Mouse (Mus musculus) G1E (cell line): ENCODE results near the gene Desi1. TPM values are rescaled to one million over a fixed set of nuclear protein-coding genes. Genes with fewer than 3 reads are reported as not detected.

Experiments used
- ATAC-seq: 2 replicates; pipeline ENCODE4 v1.8.0; 2016; ENCODE audit warnings: mild to moderate bottlenecking; ENCODE audit not compliant: insufficient number of reproducible peaks, poor library complexity, low FRiP score, severe bottlenecking; ENCODE audit errors: extremely low read depth
- DNase-seq: peaks from one replicate; pipeline ENCODE4 v3.0.0; 2012; ENCODE audit warnings: low spot score
- H3K27me3 ChIP-seq: 2 replicates; pipeline ENCODE4 v1.6.1; 2012; ENCODE audit warnings: mild to moderate bottlenecking, low read length, inconsistent platforms; ENCODE audit not compliant: insufficient read depth
- H3K36me3 ChIP-seq: replicated peaks from 2 replicates; pipeline ENCODE3; 2012; ENCODE audit warnings: mild to moderate bottlenecking, inconsistent platforms
- H3K4me1 ChIP-seq: 2 replicates; pipeline ENCODE4 v1.6.1; 2012; ENCODE audit warnings: low read depth, low read length, inconsistent platforms, mixed read lengths; ENCODE audit not compliant: insufficient read depth
- H3K4me3 ChIP-seq: 2 replicates; pipeline ENCODE4 v1.5.1; 2012; ENCODE audit warnings: low read depth, mild to moderate bottlenecking, inconsistent platforms, low read length, moderate library complexity, mixed read lengths
- H3K9me3 ChIP-seq: replicated peaks from 2 replicates; pipeline ENCODE4 v1.6.1; 2012; ENCODE audit warnings: inconsistent platforms
- CTCF ChIP-seq: IDR thresholded peaks from 2 replicates; pipeline ENCODE4 v1.5.1; 2012; ENCODE audit warnings: low read depth, low read length, inconsistent platforms, mixed read lengths
- GATA1 ChIP-seq: IDR thresholded peaks from 2 replicates; pipeline ENCODE4 v1.6.1; 2012; ENCODE audit warnings: borderline replicate concordance, low read length, inconsistent platforms, mixed read lengths
- GATA2 ChIP-seq: IDR thresholded peaks from 2 replicates; pipeline ENCODE4 v1.6.1; 2012; ENCODE audit warnings: low read depth, low read length, inconsistent platforms, borderline replicate concordance
- POLR2AphosphoS5 ChIP-seq: IDR thresholded peaks from 2 replicates; pipeline ENCODE4 v1.6.1; 2012; ENCODE audit warnings: low read depth, low read length, inconsistent platforms; ENCODE audit not compliant: insufficient replicate concordance
- TAL1 ChIP-seq: conservative IDR thresholded peaks from 2 replicates; pipeline ENCODE4 v1.6.1; 2012; ENCODE audit warnings: low read depth, low read length, inconsistent platforms, mixed read lengths
- polyA plus RNA-seq: library from polyadenylated mRNA; stranded (reverse); fragments of >175 nt; gene quantifications from 2 replicates; pipeline ENCODE4 v1.2.3, GENCODE M21; 2012
- total RNA-seq, 2 experiments: library from RNA; stranded (forward) in 1 of 2; stranded (reverse) in 1 of 2; fragments of 200-1000 nt in 1 of 2; fragments of >200 nt in 1 of 2; fragmentation: Nextera tagmentation in 1 of 2; gene quantifications; 2 replicates each; pipeline ENCODE4 v1.2.3; 2014 to 2017

Gene Desi1
- total RNA-seq (2014; fragmentation: Nextera tagmentation) (38.2 and 57.9 TPM in 2 replicates), total RNA-seq (2017) (5.4 and 6.1 TPM in 2 replicates), polyA plus RNA-seq (45.4 and 60.0 TPM in 2 replicates)

- no peaks in the 10 kb centered on the region for H3K9me3 ChIP-seq
- peaks cover 24% of the 10 kb centered on the region; the same call in 1 of the 2 replicates for H3K4me1 ChIP-seq
- peaks cover 93% of the 10 kb centered on the region for H3K36me3 ChIP-seq
- no peak for TF ChIP-seq TAL1
- TF ChIP-seq CTCF = no peak
- no peak for TF ChIP-seq GATA1
- no peak for TF ChIP-seq GATA2
- no peak for TF ChIP-seq POLR2AphosphoS5
- no peak within 1 kb of the TSS for H3K4me3 ChIP-seq
- DNase-seq (no peak), ATAC-seq (no peak)
- no peaks in the 10 kb centered on the region for H3K27me3 ChIP-seq
Measured at GRCm38 (mm10) chr15:82033762-82034161, at the start of gene Desi1. Gene Desi1 (minus strand): TSS chr15:82033862.

DNA sequence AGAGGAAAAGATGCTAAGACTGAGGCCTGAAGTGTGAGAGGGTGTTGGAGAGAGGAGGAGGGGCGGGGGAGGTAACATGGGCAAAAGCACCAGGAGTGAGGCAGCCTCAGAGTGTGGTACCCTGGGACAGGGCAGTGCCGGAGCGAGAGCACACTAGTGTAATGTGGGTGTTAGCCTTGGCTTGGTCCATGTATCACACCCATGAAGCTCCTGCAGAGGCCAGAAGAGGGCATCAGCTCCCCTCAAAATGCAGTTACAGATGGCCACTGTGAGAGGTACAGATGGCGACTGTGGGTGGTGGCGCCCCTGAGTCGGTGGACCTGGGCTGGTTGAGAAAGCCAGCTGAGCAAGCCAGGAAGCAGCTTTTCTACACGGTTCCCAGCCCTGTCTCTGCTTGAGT, 47.5 kb upstream of the Desi1 start:
- Histone ChIP-seq H3K27me3 (peaks cover 31% of the 10 kb centered on the region), H3K36me3 (no peaks in the 10 kb centered on the region), H3K9me3 (no peaks in the 10 kb centered on the region), H3K4me1 (peaks cover 3% of the 10 kb centered on the region; the same call in 1 of the 2 replicates), H3K4me3 (no peak overlapping the region)
- ATAC-seq (no peak), DNase-seq (no peak)
- TF ChIP-seq GATA2 (no peak), POLR2AphosphoS5 (no peak), GATA1 (no peak), TAL1 (no peak), CTCF (no peak)

DNA sequence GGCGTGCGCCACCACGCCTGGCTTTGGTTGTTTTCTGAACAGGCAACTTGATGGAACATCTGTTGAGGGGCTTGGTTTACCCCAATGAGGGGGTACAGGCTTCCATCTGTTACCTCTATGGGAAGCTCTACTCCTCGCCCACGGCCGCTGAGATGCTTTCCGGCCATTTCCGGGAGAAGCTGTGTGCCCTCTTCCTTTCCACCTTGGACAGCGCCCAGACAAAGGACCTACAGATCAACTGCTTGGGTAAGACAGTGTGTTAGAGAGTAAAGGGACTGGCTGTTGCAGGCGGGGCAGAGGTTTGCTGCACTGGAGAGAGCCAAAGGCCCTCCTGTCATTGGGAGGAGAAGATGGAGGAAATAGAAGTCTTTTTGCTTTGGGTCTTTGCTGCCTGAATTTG, 46.2 kb upstream of the Desi1 start:
- Histone ChIP-seq H3K27me3 (peaks cover 29% of the 10 kb centered on the region), H3K9me3 (no peaks in the 10 kb centered on the region), H3K4me3 (no peak overlapping the region), H3K36me3 (no peaks in the 10 kb centered on the region), H3K4me1 (peaks cover 3% of the 10 kb centered on the region; the same call in 1 of the 2 replicates)
- DNase-seq = no peak
- no peak for ATAC-seq
- TF ChIP-seq TAL1 = no peak
- no peak for TF ChIP-seq GATA2
- no peak for TF ChIP-seq POLR2AphosphoS5
- no peak for TF ChIP-seq GATA1
- TF ChIP-seq CTCF = no peak

DNA sequence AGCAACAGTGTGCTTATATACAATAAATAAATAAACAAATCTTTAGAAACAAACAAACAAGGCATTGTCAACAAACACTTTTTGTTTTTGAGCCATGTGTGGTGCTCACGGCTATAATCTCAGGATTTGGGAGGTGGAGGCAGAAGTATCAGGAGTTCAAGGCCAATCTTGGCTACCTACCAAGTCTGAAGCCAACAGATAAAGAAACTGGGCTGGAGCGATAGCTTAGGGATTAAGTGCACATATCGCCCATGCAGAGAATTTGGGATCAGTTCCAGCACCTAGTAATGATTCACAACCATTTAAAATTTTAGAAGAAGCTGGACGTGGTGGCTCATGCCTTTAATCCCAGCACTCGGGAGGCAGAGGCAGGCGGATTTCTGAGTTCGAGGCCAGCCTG, 39.8 kb upstream of the Desi1 start:
- TF ChIP-seq GATA1 (no peak), CTCF (no peak), GATA2 (no peak), TAL1 (no peak), POLR2AphosphoS5 (no peak)
- H3K9me3 ChIP-seq = no peaks in the 10 kb centered on the region
- ATAC-seq = no peak
- no peak for DNase-seq
- no peaks in the 10 kb centered on the region for H3K36me3 ChIP-seq
- H3K27me3 ChIP-seq = peaks cover 38% of the 10 kb centered on the region
- H3K4me3 ChIP-seq = no peak overlapping the region
- H3K4me1 ChIP-seq = no peaks in the 10 kb centered on the region

- DNase-seq (no peak), ATAC-seq (no peak)
- Histone ChIP-seq H3K27me3 (peaks cover 39% of the 10 kb centered on the region), H3K9me3 (no peaks in the 10 kb centered on the region), H3K36me3 (no peaks in the 10 kb centered on the region), H3K4me1 (no peaks in the 10 kb centered on the region), H3K4me3 (no peak overlapping the region)
- no peak for TF ChIP-seq GATA2
Measured at GRCm38 (mm10) chr15:82071816-82072469, 38.3 kb upstream of the Desi1 start.

DNA sequence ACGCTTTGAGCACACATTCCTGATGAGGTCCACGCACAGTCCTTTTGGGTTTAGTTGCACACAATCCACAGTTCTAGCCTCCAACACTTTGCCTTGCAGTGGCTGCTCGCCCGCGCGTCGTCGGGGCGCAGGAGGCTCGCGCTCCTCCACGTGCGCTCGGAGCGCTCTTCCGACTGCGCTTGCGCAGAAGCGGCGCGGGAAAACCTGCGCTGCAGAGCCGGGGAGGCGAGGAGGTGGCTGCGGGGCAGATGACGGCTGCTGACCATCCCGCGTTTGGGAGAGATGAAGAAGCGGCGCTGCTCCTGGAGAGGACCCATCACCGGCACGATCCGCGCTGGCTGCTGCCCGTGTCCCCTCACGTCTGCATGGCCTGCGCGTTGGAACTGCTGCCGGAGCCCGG, 36.2 kb upstream of the Desi1 start, which contains the start of gene Mei1:
Mei1 (plus strand) TSS at position 99 of the 400 bp plus-strand sequence.
- no peaks in the 10 kb centered on the region for H3K9me3 ChIP-seq
- DNase-seq (no peak), ATAC-seq (no peak)
- H3K27me3 ChIP-seq = peaks cover 45% of the 10 kb centered on the region
- no peak within 1 kb of the TSS for H3K4me3 ChIP-seq
- no peaks in the 10 kb centered on the region for H3K36me3 ChIP-seq
- no peak for TF ChIP-seq GATA1
- TF ChIP-seq GATA2 = no peak
- TF ChIP-seq CTCF = no peak
- TF ChIP-seq TAL1 = no peak
- no peak for TF ChIP-seq POLR2AphosphoS5
- H3K4me1 ChIP-seq = no peaks in the 10 kb centered on the region
